Mouse (Mus musculus) limb, embryonic 14.5 days (tissue): ENCODE measurements around the gene Cdk4. TPM values are rescaled to one million over a fixed set of nuclear protein-coding genes. Genes with fewer than 3 reads are reported as not detected.

ENCODE experiments used
- ATAC-seq: fragments of 200-750 bp; cut with Nextera tagmentation; 2 replicates; pipeline ENCODE4 v1.8.0; 2017; ENCODE audit warnings: low read depth, moderate number of reproducible peaks, moderate TSS enrichment; ENCODE audit not compliant: low FRiP score
- DNase-seq: peaks from one replicate; pipeline ENCODE4 v3.0.0-alpha.2; 2015; ENCODE audit warnings: low spot score
- H3K27ac ChIP-seq: fragments of 300-500 bp; sonication (generic); replicated peaks from 2 replicates; pipeline ENCODE4 v1.5.1; 2014; ENCODE audit warnings: low read depth, mild to moderate bottlenecking, low read length, moderate library complexity, mixed read lengths
- H3K27me3 ChIP-seq: fragments of 300-500 bp; sonication (generic); 2 replicates; pipeline ENCODE4 v1.6.1; 2014; ENCODE audit warnings: low read length, mixed read lengths; ENCODE audit not compliant: control insufficient read depth, insufficient read depth
- H3K36me3 ChIP-seq: fragments of 300-500 bp; sonication (generic); 2 replicates; pipeline ENCODE4 v1.6.1; 2014; ENCODE audit warnings: mild to moderate bottlenecking, low read length, moderate library complexity, mixed read lengths; ENCODE audit not compliant: control insufficient read depth, insufficient read depth
- H3K4me1 ChIP-seq: fragments of 300-500 bp; sonication (generic); 2 replicates; pipeline ENCODE4 v1.6.1; 2014; ENCODE audit warnings: antibody characterized with exemption, low read length, mixed read lengths; ENCODE audit not compliant: control insufficient read depth, insufficient read depth
- H3K4me2 ChIP-seq: fragments of 300-500 bp; sonication (generic); replicated peaks from 2 replicates; pipeline ENCODE4 v1.6.1; 2014; ENCODE audit warnings: low read depth, mild to moderate bottlenecking, low read length, moderate library complexity; ENCODE audit not compliant: severe bottlenecking
- H3K4me3 ChIP-seq: fragments of 300-500 bp; sonication (generic); replicated peaks from 2 replicates; pipeline ENCODE4 v1.5.1; 2014; ENCODE audit warnings: low read length
- H3K9ac ChIP-seq: fragments of 300-500 bp; sonication (generic); 2 replicates; pipeline ENCODE4 v1.6.1; 2014; ENCODE audit warnings: mild to moderate bottlenecking, low read depth, low read length, moderate library complexity; ENCODE audit not compliant: severe bottlenecking
- H3K9me3 ChIP-seq: fragments of 300-500 bp; sonication (generic); 2 replicates; pipeline ENCODE4 v1.6.1; 2016; ENCODE audit warnings: low read length; ENCODE audit not compliant: control insufficient read depth
- POLR2A ChIP-seq: fragments of 200-500 bp; IDR thresholded peaks from 2 replicates; pipeline ENCODE4 v1.8.0; 2012; ENCODE audit warnings: inconsistent platforms, mild to moderate bottlenecking, moderate library complexity, borderline replicate concordance; ENCODE audit not compliant: insufficient read depth, insufficient read length; ENCODE audit errors: extremely low read depth
- WGBS: fragments of 180-500 bp; shearing (Covaris S2); extraction: QIAGEN DNeasy Blood & Tissue Kit; methylation state at CpG from one replicate; pipeline ENCODE4 v1.1.7; 2014; 5-methylcytosine and 5-hydroxymethylcytosine counted together
- polyA plus RNA-seq, 2 experiments: library from polyadenylated mRNA; depleted of rRNA in 1 of 2; stranded (reverse) in 1 of 2; unstranded in 1 of 2; fragments of >200 nt; fragmentation: Nextera tagmentation in 1 of 2; extraction: Ambion mirVana in 1 of 2; gene quantifications; 2 replicates each; pipeline versions ENCODE4 v1.2.1 to v1.2.3; 2012 to 2014

The Cdk4 gene
- polyA plus RNA-seq, 2 experiments = 1,227 to 1,659 TPM

- Histone ChIP-seq H3K4me3 (peak overlapping the region; percentile 52), H3K4me2 (peak overlapping the region; percentile 96), H3K4me1 (peaks cover 9% of the 10 kb centered on the region; the same call in 1 of the 2 replicates), H3K27ac (no peak overlapping the region), H3K9me3 (no peaks in the 10 kb centered on the region), H3K27me3 (peaks cover 65% of the 10 kb centered on the region), H3K9ac (no peak overlapping the region), H3K36me3 (no peaks in the 10 kb centered on the region)
- DNase-seq (no peak), ATAC-seq (no peak)
- TF ChIP-seq POLR2A = no peak
- WGBS = 8% methylated on average over 11 of the region's 12 CpGs
Measured at GRCm38 (mm10) chr10:127078001-127078676, 14.8 kb downstream of the Cdk4 start.

- no peak for TF ChIP-seq POLR2A
- H3K4me1 ChIP-seq = peaks cover 9% of the 10 kb centered on the region; the same call in 1 of the 2 replicates
Measured at GRCm38 (mm10) chr10:127078677-127079575, 15.6 kb downstream of the Cdk4 start.

GRCm38 (mm10) chr10:127079665-127080391 is 16.5 kb downstream of the Cdk4 start:
- ATAC-seq = no peak
- no peaks in the 10 kb centered on the region for H3K9me3 ChIP-seq
- peaks cover 74% of the 10 kb centered on the region for H3K27me3 ChIP-seq
- no peak overlapping the region for H3K27ac ChIP-seq
- no peak for DNase-seq
- TF ChIP-seq POLR2A = no peak
- no peaks in the 10 kb centered on the region for H3K36me3 ChIP-seq
- peak overlapping the region; percentile 52 for H3K4me3 ChIP-seq
- peak overlapping the region; percentile 56 for H3K9ac ChIP-seq
- H3K4me2 ChIP-seq = peak overlapping the region; percentile 96
- 1% methylated on average over 44 of the region's 70 CpGs for WGBS
- H3K4me1 ChIP-seq = peaks cover 9% of the 10 kb centered on the region; the same call in 1 of the 2 replicates

More at GRCm38 (mm10) chr10:127078677-127079575, 15.6 kb downstream of the Cdk4 start:
- ATAC-seq = no peak; the same call in 1 of the 2 replicates
- Histone ChIP-seq H3K4me2 (peak overlapping the region; percentile 96), H3K9me3 (no peaks in the 10 kb centered on the region), H3K36me3 (no peaks in the 10 kb centered on the region), H3K27me3 (peaks cover 71% of the 10 kb centered on the region), H3K9ac (peak overlapping the region; percentile 56), H3K4me3 (peak overlapping the region; percentile 52), H3K27ac (no peak overlapping the region)
- WGBS = 2% methylated on average over 24 of the region's 49 CpGs
- DNase-seq = peak; percentile 74

GRCm38 (mm10) chr10:127080901-127081780 is 17.8 kb downstream of the Cdk4 start:
- Histone ChIP-seq H3K27ac (no peak overlapping the region), H3K36me3 (no peaks in the 10 kb centered on the region), H3K27me3 (peaks cover 80% of the 10 kb centered on the region), H3K4me3 (peak overlapping the region; percentile 52; the same call in 1 of the 2 replicates), H3K4me1 (peaks cover 9% of the 10 kb centered on the region; the same call in 1 of the 2 replicates), H3K9ac (no peak overlapping the region), H3K9me3 (no peaks in the 10 kb centered on the region), H3K4me2 (peak overlapping the region; percentile 37)
- no peak for ATAC-seq
- WGBS = 3% methylated on average over 48 of the region's 48 CpGs
- DNase-seq = no peak
- TF ChIP-seq POLR2A = no peak
